Mouse (Mus musculus): ENCODE results near the gene Rhoh.

DNA sequence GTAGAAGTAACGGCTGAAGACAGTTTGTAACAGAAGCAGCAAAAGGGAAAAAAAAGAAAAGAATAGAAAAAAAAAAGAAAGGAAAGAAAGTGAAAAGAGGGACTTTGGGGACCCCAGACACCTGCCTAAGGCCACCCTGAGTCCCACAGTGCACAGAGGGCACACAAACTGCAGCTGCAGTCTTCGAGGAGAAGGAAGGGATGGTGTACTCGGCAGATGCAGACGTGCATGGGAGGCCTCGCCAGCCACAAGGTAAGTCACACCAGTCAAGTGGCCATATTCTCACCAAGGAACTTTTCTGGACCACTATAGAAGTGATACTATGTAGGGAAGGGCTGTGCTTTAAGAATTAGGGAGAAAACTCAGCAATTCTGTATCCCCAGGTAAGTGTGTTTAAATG, 73.8 kb downstream of the Rhoh start, which contains the start of gene Chrna9:
- no peak for TF ChIP-seq CTCF (IDR thresholded peaks at IDR 0.05; ENCODE audit: low read depth)
- no peak for TF ChIP-seq EP300 (IDR thresholded peaks at IDR 0.05; ENCODE audit: low read depth)

Measured in liver, postnatal 0 days (tissue).